In the genomic region with DNA sequence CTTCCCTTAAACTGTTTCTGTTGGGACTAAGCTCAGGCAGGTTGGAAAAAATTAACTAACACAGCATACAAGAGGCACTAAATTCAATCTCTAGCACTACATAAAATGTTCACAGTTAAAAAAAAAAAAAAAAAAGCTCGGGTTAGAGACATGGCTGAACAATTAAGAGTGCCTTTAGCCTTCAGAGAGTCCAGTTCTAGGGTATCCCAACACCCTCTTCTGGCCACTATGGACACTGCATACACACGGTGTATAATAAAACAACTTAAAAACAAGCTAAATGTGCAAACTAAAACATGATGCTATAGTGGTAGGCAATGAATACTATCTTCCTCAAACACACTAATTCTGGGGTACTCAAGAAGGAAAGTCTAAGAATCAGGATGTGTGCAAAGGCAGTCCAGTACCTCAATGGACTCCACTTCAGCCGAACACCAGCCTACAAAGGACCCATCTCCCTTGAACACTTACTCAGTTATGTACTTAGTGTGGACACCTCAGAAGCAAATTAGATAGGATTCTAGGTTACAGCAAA, we compare ENCODE assay signal across 1 mouse cellular context.
TF ChIP-seq lines count a peak whose summit lies in the region.

No protein-coding gene starts in this region.

TF ChIP-seq in ES-E14, 5 proteins besides CTCF, POLR2A, EP300 and RAD21:
- TF ChIP-seq ZC3H11A (IDR thresholded peaks at IDR 0.05; ENCODE audit: borderline replicate concordance, low read depth, low read length) (no peak), ZNF384 (IDR thresholded peaks at IDR 0.05; ENCODE audit: low read depth, low read length) (peak; percentile 45; the same call in 1 of the 2 replicates), MAFK (IDR thresholded peaks at IDR 0.05; ENCODE audit: insufficient read depth, low read depth, low read length) (no peak), HCFC1 (IDR thresholded peaks at IDR 0.05; ENCODE audit: borderline replicate concordance, insufficient read depth, low read length) (no peak)
TF ChIP-seq in ES-E14: peak in this region for 1.
